Mouse (Mus musculus) testis, adult 2 months (tissue): Measurements from ENCODE around the gene Dpp3.

ENCODE experiments used
- CTCF ChIP-seq: fragments of 200-500 bp; IDR thresholded peaks from 2 replicates; pipeline ENCODE4 v1.5.1; 2012; ENCODE audit warnings: low read depth, mild to moderate bottlenecking, inconsistent platforms, low read length, moderate library complexity; ENCODE audit not compliant: control insufficient read depth, insufficient read depth, insufficient replicate concordance
- POLR2A ChIP-seq: fragments of 200-500 bp; IDR thresholded peaks from 2 replicates; pipeline ENCODE4 v1.6.1; 2012; ENCODE audit warnings: low read depth, mild to moderate bottlenecking, inconsistent platforms, low read length, moderate library complexity; ENCODE audit not compliant: control insufficient read depth

GRCm38 (mm10) chr19:4865147-4865546, 62.9 kb downstream of the Dpp3 start:
- TF ChIP-seq CTCF (no peak), POLR2A (no peak; the same call in 1 of the 2 replicates)
